Mouse (Mus musculus) hindbrain, embryonic 11.5 days (tissue): ENCODE measurements around the gene Dusp5. TPM values are rescaled to one million over a fixed set of nuclear protein-coding genes. Genes with fewer than 3 reads are reported as not detected.

ENCODE experiments used
- ATAC-seq: fragments of 200-750 bp; cut with Nextera tagmentation; 2 replicates; pipeline ENCODE4 v1.8.0; 2017; ENCODE audit warnings: mild to moderate bottlenecking, moderate TSS enrichment, moderate library complexity; ENCODE audit not compliant: low FRiP score
- DNase-seq: peaks from one replicate; pipeline ENCODE4 v3.0.0-alpha.2; 2015; ENCODE audit warnings: low spot score
- H3K27ac ChIP-seq: fragments of 300-500 bp; sonication (generic); 2 replicates; pipeline ENCODE4 v1.5.1; 2014; ENCODE audit warnings: mild to moderate bottlenecking, low read depth, low read length
- H3K27me3 ChIP-seq: fragments of 300-500 bp; sonication (generic); 2 replicates; pipeline ENCODE4 v1.6.1; 2014; ENCODE audit warnings: mild to moderate bottlenecking, low read length, moderate library complexity, mixed read lengths; ENCODE audit not compliant: control insufficient read depth, insufficient read depth
- H3K36me3 ChIP-seq: fragments of 300-500 bp; sonication (generic); 2 replicates; pipeline ENCODE4 v1.6.1; 2014; ENCODE audit warnings: mild to moderate bottlenecking, low read length, moderate library complexity, mixed read lengths; ENCODE audit not compliant: control insufficient read depth, insufficient read depth
- H3K4me1 ChIP-seq: fragments of 300-500 bp; sonication (generic); replicated peaks from 2 replicates; pipeline ENCODE4 v1.6.1; 2014; ENCODE audit warnings: low read length, mixed read lengths; ENCODE audit not compliant: control insufficient read depth, insufficient read depth
- H3K4me2 ChIP-seq: fragments of 300-500 bp; sonication (generic); replicated peaks from 2 replicates; pipeline ENCODE4 v1.6.1; 2014; ENCODE audit warnings: mild to moderate bottlenecking, low read depth, low read length
- H3K4me3 ChIP-seq: fragments of 300-500 bp; sonication (generic); 2 replicates; pipeline ENCODE4 v1.5.1; 2014; ENCODE audit warnings: low read depth, low read length
- H3K9ac ChIP-seq: fragments of 300-500 bp; sonication (generic); 2 replicates; pipeline ENCODE4 v1.6.1; 2014; ENCODE audit warnings: low read depth, low read length
- H3K9me3 ChIP-seq: fragments of 300-500 bp; sonication (generic); 2 replicates; pipeline ENCODE4 v1.6.1; 2016; ENCODE audit warnings: low read length; ENCODE audit not compliant: control insufficient read depth
- WGBS: fragments of 180-500 bp; shearing (Covaris S2); extraction: QIAGEN DNeasy Blood & Tissue Kit; methylation state at CpG from one replicate; pipeline ENCODE4 v1.1.7; 2014; 5-methylcytosine and 5-hydroxymethylcytosine counted together
- polyA plus RNA-seq: library from polyadenylated mRNA; unstranded; fragments of >200 nt; fragmentation: Nextera tagmentation; extraction: Ambion mirVana; gene quantifications from 2 replicates; pipeline ENCODE4 v1.2.1, GENCODE M21; 2014

Dusp5 gene
- polyA plus RNA-seq, 1 experiment from 2014 or later = 2.3 TPM

DNA sequence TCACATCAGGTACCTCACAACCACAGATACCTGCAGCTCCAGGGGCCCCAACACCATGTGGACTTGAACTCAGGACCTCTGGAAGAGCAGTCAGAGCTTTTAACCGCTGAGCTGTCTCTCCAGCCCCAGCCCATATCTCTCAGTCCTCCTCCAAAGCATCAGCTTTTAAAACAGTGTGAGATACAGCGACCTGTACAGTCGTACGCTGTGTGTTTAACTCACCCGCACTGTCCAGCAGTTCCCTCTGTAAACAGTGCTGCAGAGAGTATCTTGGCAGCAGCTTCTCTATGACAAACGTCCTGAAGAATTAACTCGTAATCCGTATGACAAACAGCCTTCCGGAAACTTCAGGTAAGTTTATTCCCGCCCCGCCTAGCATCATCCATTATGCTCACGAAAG, 43.7 kb downstream of the Dusp5 start:
- no peak for ATAC-seq
- Histone ChIP-seq H3K4me3 (no peak overlapping the region), H3K9me3 (no peaks in the 10 kb centered on the region), H3K36me3 (no peaks in the 10 kb centered on the region), H3K9ac (no peak overlapping the region), H3K27me3 (no peaks in the 10 kb centered on the region), H3K4me1 (no peaks in the 10 kb centered on the region), H3K4me2 (no peak overlapping the region), H3K27ac (no peak overlapping the region)
- 90% methylated on average over 12 of the region's 12 CpGs for WGBS
- no peak for DNase-seq

DNA sequence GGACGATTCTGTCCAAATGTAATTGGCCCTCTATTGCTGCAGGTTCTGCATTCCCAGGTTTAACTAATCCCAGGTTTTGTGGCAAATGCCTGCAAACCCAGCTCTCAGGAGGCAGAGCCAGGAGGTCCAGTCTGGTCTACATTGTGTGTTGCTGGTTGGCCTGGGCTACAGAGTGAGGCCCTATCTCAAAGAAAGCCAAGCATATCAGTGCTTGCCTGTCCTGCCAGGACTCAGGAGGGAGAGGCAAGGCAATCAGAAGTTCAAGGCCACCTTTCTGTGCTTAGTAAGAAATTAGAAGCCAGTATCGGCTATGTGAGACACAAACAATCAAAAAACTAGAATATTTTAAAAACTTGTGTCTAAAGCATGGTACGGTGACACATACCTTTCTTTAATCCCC, 44.2 kb downstream of the Dusp5 start:
- no peaks in the 10 kb centered on the region for H3K36me3 ChIP-seq
- no peaks in the 10 kb centered on the region for H3K9me3 ChIP-seq
- no peak overlapping the region for H3K27ac ChIP-seq
- H3K27me3 ChIP-seq = no peaks in the 10 kb centered on the region
- H3K9ac ChIP-seq = no peak overlapping the region
- ATAC-seq (no peak), DNase-seq (no peak)
- H3K4me3 ChIP-seq = no peak overlapping the region
- H3K4me2 ChIP-seq = no peak overlapping the region
- no peaks in the 10 kb centered on the region for H3K4me1 ChIP-seq
- 93% methylated on average over 3 of the region's 3 CpGs for WGBS

DNA sequence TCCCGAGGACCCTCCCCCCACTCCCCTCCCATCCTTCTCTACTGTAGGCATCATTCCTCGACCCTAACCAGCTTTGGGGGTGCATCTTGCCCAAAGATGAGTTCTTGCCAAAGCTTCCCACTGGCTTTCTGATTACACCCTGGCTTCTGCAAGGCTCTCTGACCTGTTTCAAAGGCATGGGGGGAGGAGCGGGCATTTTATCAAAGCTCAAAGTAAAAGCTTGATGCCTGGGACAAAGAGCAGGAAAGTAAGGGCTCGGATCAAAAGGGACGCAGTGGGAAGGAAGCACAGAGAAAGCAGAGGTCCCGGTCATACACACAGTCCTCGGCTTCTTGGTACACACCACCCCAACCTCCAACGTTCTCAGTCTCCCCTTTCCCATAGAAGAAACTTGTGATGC, 45.2 kb downstream of the Dusp5 start:
- DNase-seq = no peak

DNA sequence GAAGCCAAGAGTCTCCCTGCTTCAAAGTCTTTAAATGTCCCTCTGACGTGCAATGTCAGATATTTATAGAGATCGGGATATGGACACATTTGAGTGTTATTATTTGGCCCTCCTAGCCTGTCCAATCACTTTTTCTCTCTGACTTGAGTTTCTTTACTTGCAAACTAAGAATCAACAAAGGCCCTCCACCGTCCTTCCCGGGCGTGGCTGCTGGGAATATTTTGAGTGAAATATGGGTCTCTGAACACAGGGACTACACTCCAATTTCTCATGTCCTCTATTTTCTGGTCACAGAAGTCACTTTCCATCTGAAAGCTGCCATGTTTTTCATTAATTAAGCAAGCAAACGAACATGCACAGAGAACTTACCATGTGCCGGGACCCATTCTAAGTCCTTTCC, 45.6 kb downstream of the Dusp5 start:
- no peak overlapping the region for H3K4me3 ChIP-seq
- H3K27me3 ChIP-seq = no peaks in the 10 kb centered on the region
- no peak overlapping the region for H3K27ac ChIP-seq
- no peaks in the 10 kb centered on the region for H3K9me3 ChIP-seq
- no peak overlapping the region for H3K4me2 ChIP-seq
- no peak for DNase-seq
- no peaks in the 10 kb centered on the region for H3K36me3 ChIP-seq
- H3K4me1 ChIP-seq = no peaks in the 10 kb centered on the region; the same call in 1 of the 2 replicates
- 91% methylated on average over 7 of the region's 7 CpGs for WGBS
- H3K9ac ChIP-seq = no peak overlapping the region
- ATAC-seq = no peak

More for the DNA sequence above, 45.2 kb downstream of the Dusp5 start:
- no peak overlapping the region for H3K4me2 ChIP-seq
- no peak overlapping the region for H3K27ac ChIP-seq
- 55% methylated on average over 8 of the region's 8 CpGs for WGBS
- H3K27me3 ChIP-seq = no peaks in the 10 kb centered on the region
- H3K9me3 ChIP-seq = no peaks in the 10 kb centered on the region
- no peak overlapping the region for H3K9ac ChIP-seq
- no peak overlapping the region for H3K4me3 ChIP-seq
- no peak for ATAC-seq
- H3K36me3 ChIP-seq = no peaks in the 10 kb centered on the region
- H3K4me1 ChIP-seq = no peaks in the 10 kb centered on the region; the same call in 1 of the 2 replicates

DNA sequence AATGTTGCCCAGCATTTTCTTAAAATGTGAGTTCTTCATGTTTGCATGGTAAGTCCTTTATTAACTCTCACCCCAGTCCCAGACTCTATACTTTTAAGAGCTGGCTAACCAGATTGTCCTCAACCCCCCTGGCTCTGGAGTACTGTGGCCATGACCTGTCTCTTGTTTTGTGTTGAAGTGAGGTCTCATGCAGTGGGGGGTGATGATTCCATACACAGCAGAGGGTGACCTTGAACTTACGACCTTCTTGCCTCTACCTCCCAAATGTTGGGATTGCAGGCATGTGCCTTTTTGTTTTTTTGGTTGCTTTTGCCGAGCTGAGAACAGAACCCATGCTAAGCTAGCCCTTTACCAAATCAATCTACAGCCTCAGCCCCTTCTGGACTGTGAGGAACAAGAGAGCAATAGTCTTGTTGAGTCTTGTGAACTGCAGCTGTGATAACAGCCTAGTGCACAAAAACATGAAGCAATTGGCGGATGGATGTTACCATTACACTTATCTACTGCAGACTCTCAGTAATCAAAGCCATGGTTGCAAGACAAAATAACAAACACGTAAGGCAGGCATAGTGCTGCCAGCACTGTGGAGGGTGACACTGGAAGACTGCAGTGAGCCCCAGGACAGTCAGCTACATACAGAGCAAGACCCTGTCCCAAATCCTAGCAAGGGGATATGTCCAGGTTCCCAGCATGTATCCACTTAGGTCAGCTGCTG, 46.5 kb downstream of the Dusp5 start:
- no peak for ATAC-seq
- no peak overlapping the region for H3K27ac ChIP-seq
- no peak for DNase-seq

DNA sequence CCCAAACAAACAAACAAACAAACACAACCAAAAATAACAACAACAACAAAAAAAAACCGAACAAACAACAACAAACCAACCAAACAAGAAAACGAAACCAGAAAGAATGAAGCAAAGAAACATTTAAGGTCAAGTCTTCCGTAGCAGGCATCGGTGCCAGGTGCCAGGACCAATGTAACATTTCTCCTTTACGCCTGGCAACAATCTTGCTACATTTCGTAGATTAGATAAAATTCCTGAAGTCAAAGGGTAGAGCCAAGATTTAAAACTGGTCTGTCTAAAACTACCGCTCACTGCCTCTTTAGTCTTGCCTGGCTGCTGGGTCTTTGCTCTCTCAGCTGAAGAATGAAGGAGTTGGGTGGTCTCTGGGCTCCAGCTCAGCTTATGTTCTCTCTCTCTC, 47.2 kb downstream of the Dusp5 start:
- ATAC-seq = no peak
- 87% methylated on average over 7 of the region's 7 CpGs for WGBS
- no peak overlapping the region for H3K9ac ChIP-seq

More for the DNA sequence above, 46.5 kb downstream of the Dusp5 start:
- H3K27me3 ChIP-seq = no peaks in the 10 kb centered on the region
- 79% methylated on average over 4 of the region's 4 CpGs for WGBS
- H3K4me1 ChIP-seq = no peaks in the 10 kb centered on the region; the same call in 1 of the 2 replicates
- H3K9me3 ChIP-seq = no peaks in the 10 kb centered on the region
- no peaks in the 10 kb centered on the region for H3K36me3 ChIP-seq
- no peak overlapping the region for H3K9ac ChIP-seq
- no peak overlapping the region for H3K4me3 ChIP-seq
- H3K4me2 ChIP-seq = no peak overlapping the region

DNA sequence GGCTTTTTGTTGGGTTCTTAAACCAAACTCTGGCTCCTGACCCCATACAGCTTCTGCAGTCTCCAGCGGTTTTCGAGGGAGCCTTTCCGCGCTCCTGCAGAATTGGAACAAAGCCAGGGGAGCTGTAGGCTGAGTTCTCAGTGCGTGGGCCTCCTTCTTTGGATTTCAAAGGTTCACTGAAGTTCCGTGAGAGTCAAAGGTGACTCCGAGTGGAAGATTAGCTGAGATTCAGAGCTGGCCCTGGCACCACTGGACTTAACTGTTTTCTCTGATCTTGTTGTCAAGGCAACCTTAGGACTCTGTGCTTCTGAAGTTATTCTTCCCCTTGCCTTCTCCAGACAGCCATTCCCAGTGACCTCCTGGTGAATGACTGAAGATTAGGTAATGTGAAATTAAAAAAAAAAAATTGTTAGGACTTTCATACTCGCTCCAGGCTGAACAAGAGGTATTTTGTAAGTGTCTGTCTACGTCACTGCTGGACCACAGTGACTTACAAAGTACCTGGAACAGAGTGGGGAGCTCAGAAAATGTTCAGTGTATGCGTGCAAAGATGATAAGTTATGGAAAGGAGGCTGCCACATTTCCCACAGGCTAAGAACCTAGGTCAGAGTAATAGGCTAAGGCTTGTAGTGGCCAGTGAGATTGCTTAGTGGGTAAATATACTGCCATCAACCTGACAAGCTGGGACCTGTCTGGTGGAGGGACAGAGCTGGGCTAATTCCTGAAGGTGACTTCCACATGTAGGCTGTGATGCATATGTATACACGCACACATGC, 48.3 kb downstream of the Dusp5 start:
- WGBS = 62% methylated on average over 11 of the region's 11 CpGs
- Histone ChIP-seq H3K9ac (no peak overlapping the region), H3K4me1 (no peaks in the 10 kb centered on the region; the same call in 1 of the 2 replicates), H3K27ac (no peak overlapping the region), H3K4me2 (no peak overlapping the region), H3K27me3 (no peaks in the 10 kb centered on the region), H3K36me3 (no peaks in the 10 kb centered on the region), H3K9me3 (no peaks in the 10 kb centered on the region), H3K4me3 (no peak overlapping the region)
- DNase-seq (no peak), ATAC-seq (no peak)

More for the DNA sequence above, 47.2 kb downstream of the Dusp5 start:
- Histone ChIP-seq H3K4me1 (no peaks in the 10 kb centered on the region; the same call in 1 of the 2 replicates), H3K36me3 (no peaks in the 10 kb centered on the region), H3K27me3 (no peaks in the 10 kb centered on the region), H3K27ac (no peak overlapping the region), H3K9me3 (no peaks in the 10 kb centered on the region), H3K4me2 (no peak overlapping the region), H3K4me3 (no peak overlapping the region)
- no peak for DNase-seq

DNA sequence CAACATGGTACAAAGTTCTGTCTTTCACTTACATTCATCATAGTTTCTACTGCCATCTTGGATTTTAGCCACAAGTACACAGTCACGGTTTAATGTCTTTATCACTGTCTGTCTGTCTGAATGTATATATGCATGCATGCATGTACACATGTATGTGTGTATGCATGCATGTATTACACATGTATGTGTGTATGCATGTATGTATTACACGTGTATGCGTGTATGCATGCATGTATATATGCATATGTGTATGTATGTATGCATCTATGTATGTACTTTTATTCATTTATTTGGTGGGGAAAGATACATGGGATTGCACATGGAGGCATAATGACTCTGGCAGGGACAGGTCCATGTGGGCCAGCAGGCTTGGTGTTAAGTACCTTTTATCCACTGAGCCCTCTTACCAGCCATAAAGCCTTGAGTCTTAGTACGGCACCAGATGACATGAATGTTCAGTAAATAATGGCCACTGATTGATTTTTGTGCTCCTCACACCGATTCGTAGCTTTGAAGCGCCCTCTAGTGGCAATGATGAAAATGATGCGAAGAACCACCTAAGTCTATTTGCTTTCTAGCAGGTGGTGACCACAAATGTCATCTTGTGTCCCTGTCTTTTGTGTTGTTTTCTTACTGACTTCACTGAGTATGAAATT, 49.8 kb downstream of the Dusp5 start:
- ATAC-seq = peak; percentile 43; the same call in 1 of the 2 replicates
- no peak overlapping the region for H3K4me2 ChIP-seq
- 14% methylated on average over 8 of the region's 8 CpGs for WGBS
- H3K4me1 ChIP-seq = no peaks in the 10 kb centered on the region; the same call in 1 of the 2 replicates
- no peaks in the 10 kb centered on the region for H3K9me3 ChIP-seq
- no peak overlapping the region for H3K27ac ChIP-seq
- peak; percentile 83 for DNase-seq
- no peaks in the 10 kb centered on the region for H3K36me3 ChIP-seq
- H3K27me3 ChIP-seq = no peaks in the 10 kb centered on the region
- no peak overlapping the region for H3K4me3 ChIP-seq
- H3K9ac ChIP-seq = no peak overlapping the region
